Mouse (Mus musculus): ENCODE measurements around the gene Fam43a.

Gene Fam43a

GRCm38 (mm10) chr16:30595835-30596557 is 3.5 kb upstream of the Fam43a start:
- no peak for DNase-seq (ENCODE audit: low read depth)

- no peak for DNase-seq (ENCODE audit: low read depth)
Observed at GRCm38 (mm10) chr16:30596959-30597681, 2.4 kb upstream of the Fam43a start.

- DNase-seq (ENCODE audit: low read depth): no peak
Observed at GRCm38 (mm10) chr16:30600431-30601045, 1.0 kb downstream of the Fam43a start.

- no peak for DNase-seq (ENCODE audit: low read depth)
Observed at GRCm38 (mm10) chr16:30601046-30601832, 1.7 kb downstream of the Fam43a start.

GRCm38 (mm10) chr16:30601946-30602345 is 2.4 kb downstream of the Fam43a start:
- no peak for DNase-seq (ENCODE audit: low read depth)

GRCm38 (mm10) chr16:30602684-30603530 is 3.4 kb downstream of the Fam43a start:
- DNase-seq (ENCODE audit: low read depth): no peak

- DNase-seq (ENCODE audit: low read depth): no peak
Observed at GRCm38 (mm10) chr16:30603531-30603842, 4.0 kb downstream of the Fam43a start.

- no peak for DNase-seq (ENCODE audit: low read depth)
Observed at GRCm38 (mm10) chr16:30604061-30604806, 4.7 kb downstream of the Fam43a start.

GRCm38 (mm10) chr16:30604807-30605137 is 5.2 kb downstream of the Fam43a start:
- DNase-seq (ENCODE audit: low read depth): no peak

GRCm38 (mm10) chr16:30605528-30605927 is 6.0 kb downstream of the Fam43a start:
- DNase-seq (ENCODE audit: low read depth): no peak

- DNase-seq (ENCODE audit: low read depth): no peak
Observed at GRCm38 (mm10) chr16:30607868-30608267, 8.3 kb downstream of the Fam43a start.

- no peak for DNase-seq (ENCODE audit: low read depth)
Observed at GRCm38 (mm10) chr16:30611331-30611730, 11.8 kb downstream of the Fam43a start.

GRCm38 (mm10) chr16:30613122-30613521 is 13.6 kb downstream of the Fam43a start:
- no peak for DNase-seq (ENCODE audit: low read depth)

GRCm38 (mm10) chr16:30614122-30614521 is 14.6 kb downstream of the Fam43a start:
- no peak for DNase-seq (ENCODE audit: low read depth)

- DNase-seq (ENCODE audit: low read depth): no peak
Observed at GRCm38 (mm10) chr16:30614705-30615317, 15.3 kb downstream of the Fam43a start.

- no peak for DNase-seq (ENCODE audit: low read depth)
Observed at GRCm38 (mm10) chr16:30616281-30616680, 16.8 kb downstream of the Fam43a start.

- DNase-seq (ENCODE audit: low read depth): no peak
Observed at GRCm38 (mm10) chr16:30623645-30624044, 24.1 kb downstream of the Fam43a start.

- no peak for DNase-seq (ENCODE audit: low read depth)
Observed at GRCm38 (mm10) chr16:30624640-30625039, 25.1 kb downstream of the Fam43a start.

GRCm38 (mm10) chr16:30627586-30628337 is 28.2 kb downstream of the Fam43a start:
- no peak for DNase-seq (ENCODE audit: low read depth)

- no peak for DNase-seq (ENCODE audit: low read depth)
Observed at GRCm38 (mm10) chr16:30628401-30628800, 28.9 kb downstream of the Fam43a start.
